Mouse (Mus musculus) hindbrain, embryonic 12.5 days (tissue): ENCODE data around the gene Mrpl30. TPM values are rescaled to one million over a fixed set of nuclear protein-coding genes. Genes with fewer than 3 reads are reported as not detected.

ENCODE experiments used
- ATAC-seq: fragments of 200-750 bp; cut with Nextera tagmentation; 2 replicates; pipeline ENCODE4 v1.8.0; 2017; ENCODE audit warnings: moderate TSS enrichment; ENCODE audit not compliant: low FRiP score
- H3K27ac ChIP-seq: fragments of 300-500 bp; sonication (generic); 2 replicates; pipeline ENCODE4 v1.5.1; 2016; ENCODE audit warnings: mild to moderate bottlenecking
- H3K27me3 ChIP-seq: fragments of 300-500 bp; sonication (generic); 2 replicates; pipeline ENCODE4 v1.6.1; 2016; ENCODE audit warnings: mild to moderate bottlenecking
- H3K36me3 ChIP-seq: fragments of 300-500 bp; sonication (generic); 2 replicates; pipeline ENCODE4 v1.6.1; 2016; ENCODE audit warnings: mild to moderate bottlenecking
- H3K4me1 ChIP-seq: fragments of 300-500 bp; sonication (generic); 2 replicates; pipeline ENCODE4 v1.6.1; 2016
- H3K4me2 ChIP-seq: fragments of 300-500 bp; sonication (generic); replicated peaks from 2 replicates; pipeline ENCODE4 v1.6.1; 2016; ENCODE audit warnings: mild to moderate bottlenecking
- H3K4me3 ChIP-seq: fragments of 300-500 bp; sonication (generic); 2 replicates; pipeline ENCODE4 v1.5.1; 2016; ENCODE audit warnings: mild to moderate bottlenecking
- H3K9ac ChIP-seq: fragments of 300-500 bp; sonication (generic); 2 replicates; pipeline ENCODE4 v1.6.1; 2016; ENCODE audit warnings: mild to moderate bottlenecking, moderate library complexity
- H3K9me3 ChIP-seq: fragments of 300-500 bp; sonication (generic); replicated peaks from 2 replicates; pipeline ENCODE4 v1.6.1; 2016; ENCODE audit warnings: mild to moderate bottlenecking
- WGBS: fragments of 180-500 bp; shearing (Covaris S2); methylation state at CpG from one replicate; pipeline ENCODE4 v1.1.7; 2016; 5-methylcytosine and 5-hydroxymethylcytosine counted together
- polyA plus RNA-seq: library from polyadenylated mRNA; unstranded; fragments of >200 nt; fragmentation: Nextera tagmentation; extraction: Ambion mirVana; gene quantifications from 2 replicates; pipeline ENCODE4 v1.2.1, GENCODE M21; 2016

The Mrpl30 gene
- polyA plus RNA-seq, 1 experiment from 2014 or later: 220 TPM

DNA sequence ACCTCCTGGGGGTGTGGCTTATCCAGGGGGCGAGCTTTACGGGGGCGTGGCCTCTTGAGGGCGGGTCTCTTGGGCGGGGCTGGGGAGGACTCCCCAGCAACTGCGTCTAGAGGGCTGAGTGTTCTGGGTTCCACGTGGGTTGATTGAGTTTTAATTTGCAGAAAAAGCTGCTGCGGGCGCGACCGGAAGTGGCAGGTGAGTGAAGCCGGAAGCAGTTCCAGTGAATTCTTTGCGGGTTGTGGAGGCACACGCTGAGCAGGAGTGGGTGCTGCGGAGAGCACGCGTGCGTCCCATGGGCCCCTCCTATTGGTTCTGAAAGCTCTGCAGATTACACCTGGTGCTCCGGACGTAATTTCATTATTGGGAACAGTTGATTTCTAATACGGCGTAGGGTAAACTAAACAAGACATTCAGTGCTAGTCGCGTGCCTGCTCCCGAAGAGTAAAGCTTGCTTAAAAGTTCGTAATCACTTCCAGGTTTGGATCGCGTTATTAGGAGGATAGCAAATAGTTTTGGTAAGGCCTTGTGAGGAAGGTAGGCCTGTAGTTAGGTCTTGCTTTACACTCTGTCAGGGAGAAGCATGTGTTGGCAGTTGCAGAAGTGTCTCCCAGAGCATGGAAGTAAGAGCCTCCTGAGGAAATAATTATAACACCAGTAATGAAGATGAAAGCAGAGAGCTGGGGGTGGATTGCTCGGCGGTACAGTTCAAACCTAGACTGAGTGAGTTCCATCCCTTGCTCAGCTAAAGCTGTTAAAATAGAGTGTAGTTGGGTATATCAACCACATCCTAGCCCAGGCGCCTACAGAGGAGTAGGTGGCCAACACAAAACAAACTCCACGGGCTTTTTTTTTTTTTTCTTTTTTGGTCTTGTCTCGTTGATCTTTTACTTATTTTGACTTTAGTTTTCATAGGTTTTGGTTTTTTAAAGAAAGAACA, 17.9 kb upstream of the Mrpl30 start:
- H3K4me3 ChIP-seq: peak overlapping the region; percentile 49
- H3K4me2 ChIP-seq: peak overlapping the region; percentile 76
- H3K36me3 ChIP-seq: peaks cover 27% of the 10 kb centered on the region
- H3K9ac ChIP-seq: peak overlapping the region; percentile 37
- H3K27ac ChIP-seq: peak overlapping the region; percentile 66; the same call in 1 of the 2 replicates
- WGBS: 7% methylated on average over 33 of the region's 33 CpGs
- H3K27me3 ChIP-seq: no peaks in the 10 kb centered on the region; the same call in 1 of the 2 replicates
- H3K4me1 ChIP-seq: peaks cover 5% of the 10 kb centered on the region; the same call in 1 of the 2 replicates
- ATAC-seq: peak; percentile 88
- H3K9me3 ChIP-seq: peaks cover 11% of the 10 kb centered on the region; the same call in 1 of the 2 replicates

DNA sequence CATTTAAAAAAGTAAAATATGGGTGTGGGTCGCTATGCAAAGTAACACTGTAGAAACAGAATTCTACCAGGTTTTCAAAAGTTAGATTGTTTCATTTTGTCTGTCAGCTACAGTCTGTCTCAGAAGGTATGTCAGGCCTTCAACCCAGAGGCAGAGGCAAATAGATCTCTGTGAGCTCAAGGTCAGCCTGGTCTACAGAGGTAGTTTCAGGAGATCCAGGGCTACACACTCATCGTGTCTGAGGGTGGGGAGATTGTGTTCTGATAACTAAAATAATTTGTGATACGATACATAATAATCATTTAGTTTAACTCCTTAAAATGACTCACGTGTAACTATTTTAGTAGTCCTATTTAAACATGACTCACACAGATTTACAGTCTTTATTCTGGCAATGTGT, 17.1 kb upstream of the Mrpl30 start:
- Histone ChIP-seq H3K27ac (no peak overlapping the region), H3K4me3 (no peak overlapping the region), H3K27me3 (no peaks in the 10 kb centered on the region; the same call in 1 of the 2 replicates), H3K36me3 (peaks cover 33% of the 10 kb centered on the region), H3K4me1 (peaks cover 5% of the 10 kb centered on the region; the same call in 1 of the 2 replicates), H3K4me2 (peak overlapping the region; percentile 76; the same call in 1 of the 2 replicates), H3K9ac (no peak overlapping the region), H3K9me3 (peaks cover 11% of the 10 kb centered on the region; the same call in 1 of the 2 replicates)
- WGBS: 95% methylated on average over 4 of the region's 4 CpGs
- ATAC-seq: no peak

DNA sequence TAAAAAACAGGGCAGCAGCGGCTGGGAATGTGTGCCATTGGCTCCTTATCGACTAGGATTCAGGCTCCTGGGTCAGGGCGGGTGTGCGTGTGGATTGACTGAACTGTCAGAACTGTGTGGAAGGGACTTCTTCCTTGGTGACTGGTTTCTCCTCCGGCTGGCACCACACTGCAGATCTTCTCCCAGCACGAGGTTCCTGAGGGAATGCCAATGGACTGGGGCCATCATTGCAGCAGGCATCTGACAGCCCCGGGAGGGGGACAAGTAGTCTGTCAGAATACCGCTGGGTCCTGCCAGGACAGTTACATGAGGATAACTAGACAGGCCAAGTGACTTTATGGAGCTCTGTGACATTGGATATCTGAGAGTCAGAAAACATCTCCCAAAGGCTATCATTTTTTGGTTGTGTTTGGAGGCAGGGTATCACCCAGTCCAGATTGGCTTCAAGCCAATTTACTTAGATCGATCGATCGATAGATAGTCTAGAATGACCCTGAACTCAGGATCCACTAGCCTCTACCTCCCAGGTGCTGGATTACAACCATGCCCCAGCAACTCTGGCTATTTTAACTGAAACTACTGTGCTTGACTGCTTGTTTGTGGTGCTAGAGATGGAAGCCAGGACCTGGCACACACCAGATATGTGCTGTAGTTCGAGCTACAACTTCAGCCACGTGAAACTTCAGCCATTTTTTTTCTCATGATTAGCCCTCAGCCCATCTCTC, 12.4 kb upstream of the Mrpl30 start:
- no peak for ATAC-seq
- WGBS: 91% methylated on average over 13 of the region's 13 CpGs
- Histone ChIP-seq H3K27ac (no peak overlapping the region), H3K9ac (no peak overlapping the region), H3K4me1 (no peaks in the 10 kb centered on the region; the same call in 1 of the 2 replicates), H3K27me3 (no peaks in the 10 kb centered on the region), H3K36me3 (peaks cover 63% of the 10 kb centered on the region), H3K4me3 (no peak overlapping the region), H3K9me3 (peaks cover 11% of the 10 kb centered on the region; the same call in 1 of the 2 replicates), H3K4me2 (no peak overlapping the region)

DNA sequence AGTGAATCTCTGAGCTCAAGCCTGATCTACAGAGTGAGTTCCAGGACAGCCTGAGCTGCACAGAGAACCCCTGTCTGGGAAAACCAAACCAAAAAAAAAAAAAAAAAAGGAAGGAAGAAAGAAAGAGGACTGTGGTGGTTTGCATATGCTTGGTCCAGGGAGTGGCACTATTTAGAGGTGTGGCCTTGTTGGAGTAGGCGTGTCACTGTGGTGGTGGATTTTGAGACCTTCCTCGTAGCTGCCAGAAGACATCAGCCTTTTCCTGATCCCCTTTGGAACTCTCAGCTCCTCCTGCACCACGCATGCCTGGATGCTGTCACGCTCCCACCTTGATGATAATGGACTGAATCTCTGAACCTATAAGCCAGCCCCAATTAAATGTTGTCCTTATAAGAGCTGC, 6.9 kb upstream of the Mrpl30 start:
- H3K36me3 ChIP-seq: peaks cover 36% of the 10 kb centered on the region

DNA sequence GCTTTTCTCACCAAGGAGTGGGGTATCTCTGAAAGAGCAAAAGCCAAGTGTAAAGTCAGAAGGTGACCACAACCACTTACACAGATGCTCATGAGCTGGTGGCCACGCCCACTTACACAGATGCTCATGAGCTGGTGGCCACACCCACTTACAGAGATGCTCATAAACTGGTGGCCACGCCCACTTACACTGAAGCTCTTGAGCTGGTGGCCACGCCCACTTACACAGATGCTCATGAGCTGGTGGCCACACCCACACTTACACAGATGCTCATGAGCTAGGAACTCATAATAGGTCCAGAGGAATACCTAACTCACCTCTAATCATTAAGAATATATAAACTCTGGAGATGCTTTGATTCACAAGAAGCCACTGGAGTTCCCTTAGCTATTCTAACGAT, 5.8 kb upstream of the Mrpl30 start:
- no peak overlapping the region for H3K27ac ChIP-seq
- no peak overlapping the region for H3K4me2 ChIP-seq
- 77% methylated on average over 4 of the region's 4 CpGs for whole genome bisulfite sequencing
- no peaks in the 10 kb centered on the region for H3K27me3 ChIP-seq
- H3K36me3 ChIP-seq: peaks cover 27% of the 10 kb centered on the region
- H3K4me1 ChIP-seq: peaks cover 3% of the 10 kb centered on the region
- H3K9me3 ChIP-seq: no peaks in the 10 kb centered on the region
- no peak overlapping the region for H3K4me3 ChIP-seq
- no peak overlapping the region for H3K9ac ChIP-seq
- no peak for ATAC-seq

More for the DNA sequence above, 6.9 kb upstream of the Mrpl30 start:
- WGBS: 94% methylated on average over 4 of the region's 4 CpGs
- Histone ChIP-seq H3K4me3 (no peak overlapping the region), H3K9ac (no peak overlapping the region), H3K4me2 (no peak overlapping the region), H3K27ac (no peak overlapping the region), H3K9me3 (no peaks in the 10 kb centered on the region), H3K4me1 (no peaks in the 10 kb centered on the region), H3K27me3 (no peaks in the 10 kb centered on the region)
- no peak for ATAC-seq

DNA sequence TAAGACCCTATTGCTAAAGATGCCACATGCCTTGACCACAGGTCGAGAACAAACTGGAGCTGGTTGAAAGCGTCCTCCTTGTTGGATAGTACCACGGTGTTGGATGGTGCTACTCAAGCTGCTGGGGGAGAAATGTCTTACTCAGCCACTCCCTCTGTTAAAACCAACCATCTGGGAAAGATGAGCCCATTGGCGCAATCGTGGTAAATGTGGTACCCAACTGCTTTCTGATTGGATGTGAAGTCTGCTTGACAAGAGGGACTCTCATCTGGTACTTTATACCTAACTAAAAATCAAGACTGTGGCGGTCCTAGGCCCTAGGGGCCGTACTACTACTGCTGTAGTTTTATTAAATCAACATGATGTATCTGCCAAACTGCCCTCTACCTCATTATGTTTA, 1.1 kb upstream of the Mrpl30 start:
- peaks cover 19% of the 10 kb centered on the region for H3K4me1 ChIP-seq
- no peaks in the 10 kb centered on the region for H3K27me3 ChIP-seq
- H3K4me2 ChIP-seq: peak overlapping the region; percentile 77
- peaks cover 10% of the 10 kb centered on the region; the same call in 1 of the 2 replicates for H3K36me3 ChIP-seq
- ATAC-seq: no peak
- peak overlapping the region; percentile 75; the same call in 1 of the 2 replicates for H3K9ac ChIP-seq
- WGBS: 80% methylated on average over 7 of the region's 7 CpGs
- no peaks in the 10 kb centered on the region for H3K9me3 ChIP-seq
- H3K4me3 ChIP-seq: peak overlapping the region; percentile 67
- no peak overlapping the region for H3K27ac ChIP-seq

DNA sequence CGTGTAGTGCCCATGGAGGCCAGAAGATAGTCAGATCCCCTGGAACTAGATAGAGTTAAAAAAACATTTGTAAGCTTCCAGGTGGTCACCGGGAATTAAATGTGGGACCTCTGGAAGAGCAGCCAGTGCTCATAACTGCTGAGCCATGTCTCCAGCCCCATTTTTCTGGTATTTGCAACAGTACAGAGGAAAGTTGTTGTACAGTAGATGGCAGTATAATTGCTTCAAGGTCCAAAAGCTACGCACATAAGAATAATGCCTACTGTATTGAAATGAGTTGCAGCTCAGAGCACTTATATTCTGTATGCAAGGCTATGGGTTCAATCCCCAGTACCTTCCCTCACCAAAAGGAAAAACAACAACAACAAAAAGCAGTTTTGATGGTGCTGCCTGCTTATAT, 1.1 kb downstream of the Mrpl30 start:
- peaks cover 19% of the 10 kb centered on the region for H3K4me1 ChIP-seq
- H3K27ac ChIP-seq: no peak overlapping the region
- H3K4me3 ChIP-seq: peak overlapping the region; percentile 67; the same call in 1 of the 2 replicates
- peaks cover 26% of the 10 kb centered on the region for H3K36me3 ChIP-seq
- H3K27me3 ChIP-seq: no peaks in the 10 kb centered on the region
- H3K9me3 ChIP-seq: no peaks in the 10 kb centered on the region
- no peak overlapping the region for H3K9ac ChIP-seq
- WGBS: 79% methylated on average over 3 of the region's 3 CpGs
- H3K4me2 ChIP-seq: peak overlapping the region; percentile 77
- no peak for ATAC-seq

DNA sequence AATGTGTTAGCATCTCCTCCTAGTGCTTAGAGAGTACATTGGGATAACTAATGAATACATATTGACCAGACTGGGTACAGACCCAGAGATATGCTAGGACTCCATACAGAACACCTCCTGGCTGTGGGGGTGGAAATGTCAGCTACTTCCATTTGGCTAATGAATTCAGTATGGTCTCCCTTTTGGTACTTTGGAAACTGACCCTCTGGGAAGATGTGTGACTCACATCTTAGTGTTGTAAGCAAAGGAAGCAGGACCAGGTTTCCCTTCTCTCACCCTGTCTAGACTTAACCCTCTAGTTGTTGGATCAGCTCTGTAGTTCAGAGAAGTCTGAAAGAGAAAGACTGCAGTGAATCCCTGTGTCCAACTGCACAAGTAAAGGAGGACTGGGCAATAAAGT, 4.3 kb downstream of the Mrpl30 start:
- H3K9ac ChIP-seq: no peak overlapping the region
- H3K27ac ChIP-seq: no peak overlapping the region
- H3K9me3 ChIP-seq: no peaks in the 10 kb centered on the region
- H3K4me2 ChIP-seq: no peak overlapping the region
- peaks cover 15% of the 10 kb centered on the region for H3K4me1 ChIP-seq
- H3K36me3 ChIP-seq: peaks cover 51% of the 10 kb centered on the region
- ATAC-seq: no peak
- no peak overlapping the region for H3K4me3 ChIP-seq
- no peaks in the 10 kb centered on the region for H3K27me3 ChIP-seq

DNA sequence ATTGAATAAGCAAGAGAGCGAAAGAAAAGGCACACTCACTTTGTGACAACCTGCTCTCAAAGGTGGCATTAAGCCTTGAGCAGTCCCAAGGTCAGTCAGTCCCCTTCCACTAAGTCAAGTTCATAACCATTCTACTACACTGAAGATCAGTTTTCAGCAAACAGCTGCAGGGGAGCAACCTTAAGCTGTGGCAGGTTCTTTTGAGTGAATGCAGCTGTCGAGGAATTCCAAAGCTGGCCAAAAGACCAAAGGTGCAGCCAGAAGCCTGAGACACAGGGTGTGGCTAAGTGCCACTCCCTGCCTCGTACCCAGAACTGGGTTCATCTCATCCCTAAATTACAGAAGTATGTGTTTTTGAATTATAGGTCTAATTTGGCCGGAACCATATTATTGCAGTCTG, 9.5 kb downstream of the Mrpl30 start:
- no peaks in the 10 kb centered on the region for H3K4me1 ChIP-seq
- H3K36me3 ChIP-seq: peaks cover 52% of the 10 kb centered on the region
- no peaks in the 10 kb centered on the region for H3K27me3 ChIP-seq
- H3K4me2 ChIP-seq: no peak overlapping the region
- no peaks in the 10 kb centered on the region for H3K9me3 ChIP-seq
- no peak overlapping the region for H3K27ac ChIP-seq
- 88% methylated on average over 4 of the region's 4 CpGs for WGBS
- H3K9ac ChIP-seq: no peak overlapping the region
- no peak overlapping the region for H3K4me3 ChIP-seq
- ATAC-seq: no peak

DNA sequence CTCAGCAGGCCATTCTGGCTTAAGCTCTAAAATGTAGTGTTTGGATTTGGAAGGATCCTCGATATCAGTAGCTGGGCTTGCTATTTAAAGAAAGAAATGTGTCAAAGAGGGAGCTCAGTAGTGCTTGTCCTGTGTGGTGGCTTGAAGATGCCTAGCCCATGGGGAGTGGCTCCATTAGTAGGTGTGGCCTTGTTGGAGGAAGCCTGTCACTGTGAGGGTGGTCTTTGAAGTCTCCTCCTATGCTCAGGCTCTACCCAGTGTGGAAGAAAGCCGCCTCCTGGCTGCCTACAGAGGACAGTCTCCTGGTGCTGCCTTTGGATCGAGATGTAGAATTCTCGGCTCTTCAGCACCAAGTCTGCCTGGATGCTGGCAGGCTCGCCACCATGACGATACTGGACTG, 10.0 kb downstream of the Mrpl30 start:
- no peak overlapping the region for H3K4me3 ChIP-seq
- H3K36me3 ChIP-seq: peaks cover 47% of the 10 kb centered on the region
- H3K4me2 ChIP-seq: no peak overlapping the region
- H3K9ac ChIP-seq: no peak overlapping the region
- WGBS: 52% methylated on average over 6 of the region's 6 CpGs
- H3K9me3 ChIP-seq: no peaks in the 10 kb centered on the region
- ATAC-seq: no peak
- no peak overlapping the region for H3K27ac ChIP-seq
- no peaks in the 10 kb centered on the region for H3K27me3 ChIP-seq
- H3K4me1 ChIP-seq: no peaks in the 10 kb centered on the region

DNA sequence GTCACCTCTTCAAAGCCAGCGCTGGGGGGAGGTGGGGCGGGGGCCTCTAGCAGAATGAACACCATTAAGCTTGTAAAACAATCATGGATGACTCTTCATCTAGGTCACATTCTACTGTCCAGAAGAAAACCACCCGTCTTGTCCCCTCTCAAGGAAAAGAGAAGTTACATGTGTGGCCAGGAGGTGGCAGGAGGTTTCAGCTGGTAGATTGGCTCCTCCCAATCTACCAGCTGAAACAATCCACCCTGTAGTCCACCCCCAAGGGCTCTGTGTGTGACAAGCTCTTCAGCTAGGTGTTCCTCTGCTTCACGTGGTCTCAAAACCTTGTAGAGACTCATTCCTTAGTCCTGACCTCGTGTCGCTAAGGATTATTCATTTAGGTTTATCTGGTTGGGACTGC, 12.9 kb downstream of the Mrpl30 start:
- WGBS: 33% methylated on average over 6 of the region's 6 CpGs

DNA sequence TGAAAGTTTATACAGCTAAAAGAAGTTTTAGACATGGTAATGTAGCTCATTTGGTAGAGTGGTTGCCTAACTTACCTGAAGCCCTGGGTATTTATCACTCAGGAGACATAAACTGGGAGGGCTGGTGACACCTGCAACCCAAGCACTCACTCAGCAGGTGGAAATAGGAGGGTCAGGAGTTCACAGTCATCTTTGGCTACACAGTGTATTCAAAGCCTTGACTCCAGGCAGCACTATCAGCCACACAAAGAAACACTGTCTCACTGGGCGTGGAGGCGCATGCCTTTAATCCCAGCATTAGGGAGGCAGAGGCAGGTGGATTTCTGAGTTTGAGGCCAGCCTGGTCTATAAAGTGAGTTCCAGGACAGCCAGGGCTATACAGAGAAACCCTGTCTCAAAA, 22.5 kb downstream of the Mrpl30 start:
- H3K4me1 ChIP-seq: no peaks in the 10 kb centered on the region
- no peak overlapping the region for H3K27ac ChIP-seq
- 86% methylated on average over 2 of the region's 2 CpGs for WGBS
- peaks cover 4% of the 10 kb centered on the region; the same call in 1 of the 2 replicates for H3K27me3 ChIP-seq
- H3K4me2 ChIP-seq: no peak overlapping the region
- no peak overlapping the region for H3K4me3 ChIP-seq
- H3K36me3 ChIP-seq: no peaks in the 10 kb centered on the region
- H3K9ac ChIP-seq: no peak overlapping the region
- H3K9me3 ChIP-seq: no peaks in the 10 kb centered on the region
- no peak for ATAC-seq

More for the DNA sequence above, 12.9 kb downstream of the Mrpl30 start:
- Histone ChIP-seq H3K4me3 (no peak overlapping the region), H3K36me3 (peaks cover 21% of the 10 kb centered on the region), H3K4me2 (no peak overlapping the region), H3K27ac (no peak overlapping the region), H3K9me3 (no peaks in the 10 kb centered on the region), H3K4me1 (no peaks in the 10 kb centered on the region), H3K27me3 (no peaks in the 10 kb centered on the region), H3K9ac (no peak overlapping the region)
- ATAC-seq: no peak
